Mouse (Mus musculus) thymus, adult 2 months (tissue): ENCODE data around the gene Cbx7. TPM values are rescaled to one million over a fixed set of nuclear protein-coding genes. Genes with fewer than 3 reads are reported as not detected.

Experiments used
- DNase-seq: peaks from one replicate; pipeline ENCODE4 v3.0.0; 2021
- H3K27ac ChIP-seq: fragments of 200-500 bp; 2 replicates; pipeline ENCODE4 v1.5.1; 2012; ENCODE audit warnings: low read length, control low read depth; ENCODE audit not compliant: control insufficient read depth, insufficient read depth
- H3K27me3 ChIP-seq: fragments of 200-500 bp; 2 replicates; pipeline ENCODE4 v1.6.1; 2012; ENCODE audit warnings: mild to moderate bottlenecking, low read length, moderate library complexity, mixed read lengths; ENCODE audit not compliant: control insufficient read depth, insufficient read depth
- H3K36me3 ChIP-seq: fragments of 200-500 bp; 2 replicates; pipeline ENCODE4 v1.6.1; 2012; ENCODE audit warnings: mild to moderate bottlenecking, low read length, moderate library complexity; ENCODE audit not compliant: control insufficient read depth, insufficient read depth
- H3K4me1 ChIP-seq: fragments of 200-500 bp; replicated peaks from 2 replicates; pipeline ENCODE4 v1.6.1; 2012; ENCODE audit warnings: low read length; ENCODE audit not compliant: control insufficient read depth, insufficient read depth
- H3K4me3 ChIP-seq: fragments of 200-500 bp; 2 replicates; pipeline ENCODE4 v1.5.1; 2012; ENCODE audit warnings: mild to moderate bottlenecking, low read length, control low read depth, moderate library complexity; ENCODE audit not compliant: control insufficient read depth, insufficient read depth
- CTCF ChIP-seq: fragments of 200-500 bp; IDR thresholded peaks from 2 replicates; pipeline ENCODE4 v1.5.1; 2012; ENCODE audit warnings: mild to moderate bottlenecking, control low read depth, low read length, moderate library complexity, borderline replicate concordance; ENCODE audit not compliant: control insufficient read depth, poor library complexity, insufficient read depth; ENCODE audit errors: extremely low read depth
- POLR2A ChIP-seq: fragments of 200-500 bp; IDR thresholded peaks from 2 replicates; pipeline ENCODE4 v1.6.1; 2012; ENCODE audit warnings: mild to moderate bottlenecking, low read length, control low read depth, moderate library complexity; ENCODE audit not compliant: control insufficient read depth, poor library complexity, insufficient read depth; ENCODE audit errors: extremely low read depth
- WGBS: fragments of 180-500 bp; shearing (Covaris S2); methylation state at CpG from one replicate; pipeline ENCODE4 v1.1.7; 2018; 5-methylcytosine and 5-hydroxymethylcytosine counted together
- polyA plus RNA-seq: library from polyadenylated mRNA; depleted of rRNA; stranded (reverse); fragments of >200 nt; gene quantifications from 2 replicates; pipeline ENCODE4 v1.2.3, GENCODE M21; 2012

Gene Cbx7
- polyA plus RNA-seq, 1 experiment = 72.6 TPM

DNA sequence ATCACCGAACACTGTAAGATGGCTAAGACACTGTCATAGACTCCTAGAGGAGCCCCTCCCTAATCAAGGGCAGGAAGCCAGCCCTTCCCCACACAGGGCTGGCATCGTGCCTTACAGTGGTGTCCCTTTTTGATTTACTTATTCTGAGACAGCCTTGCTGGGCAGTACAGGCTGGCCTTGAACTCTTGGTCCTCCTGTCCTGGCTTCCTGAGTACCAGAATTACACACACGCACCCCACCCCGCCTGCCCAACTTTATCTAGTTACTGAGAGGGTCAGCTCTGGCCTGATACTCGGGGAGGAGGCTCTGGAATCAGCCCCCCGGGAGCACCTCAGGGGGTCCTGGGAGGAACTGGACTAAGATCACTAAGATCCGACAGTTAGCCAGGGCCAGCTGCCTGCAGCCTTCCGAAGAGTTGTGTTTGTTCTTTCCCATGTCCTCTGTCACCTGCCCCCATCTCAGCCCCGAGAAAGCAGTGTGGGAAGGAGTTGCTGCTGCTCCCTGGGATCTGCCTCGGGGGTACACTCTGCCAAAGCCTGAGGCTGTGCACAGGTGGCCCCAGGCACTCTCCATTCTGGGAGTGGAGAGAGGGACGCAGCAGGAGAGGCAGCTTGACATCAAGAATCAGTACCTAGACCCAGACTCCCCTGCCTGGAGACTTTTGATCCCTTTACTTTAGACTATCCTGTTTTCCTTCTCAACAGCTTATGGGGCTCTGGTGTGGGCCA, 18.3 kb downstream of the Cbx7 start:
- Histone ChIP-seq H3K36me3 (no peaks in the 10 kb centered on the region), H3K27me3 (no peaks in the 10 kb centered on the region), H3K4me1 (peaks cover 22% of the 10 kb centered on the region), H3K27ac (no peak overlapping the region), H3K4me3 (no peak overlapping the region)
- TF ChIP-seq POLR2A = no peak
- DNase-seq = no peak
- WGBS = 78% methylated on average over 11 of the region's 11 CpGs

DNA sequence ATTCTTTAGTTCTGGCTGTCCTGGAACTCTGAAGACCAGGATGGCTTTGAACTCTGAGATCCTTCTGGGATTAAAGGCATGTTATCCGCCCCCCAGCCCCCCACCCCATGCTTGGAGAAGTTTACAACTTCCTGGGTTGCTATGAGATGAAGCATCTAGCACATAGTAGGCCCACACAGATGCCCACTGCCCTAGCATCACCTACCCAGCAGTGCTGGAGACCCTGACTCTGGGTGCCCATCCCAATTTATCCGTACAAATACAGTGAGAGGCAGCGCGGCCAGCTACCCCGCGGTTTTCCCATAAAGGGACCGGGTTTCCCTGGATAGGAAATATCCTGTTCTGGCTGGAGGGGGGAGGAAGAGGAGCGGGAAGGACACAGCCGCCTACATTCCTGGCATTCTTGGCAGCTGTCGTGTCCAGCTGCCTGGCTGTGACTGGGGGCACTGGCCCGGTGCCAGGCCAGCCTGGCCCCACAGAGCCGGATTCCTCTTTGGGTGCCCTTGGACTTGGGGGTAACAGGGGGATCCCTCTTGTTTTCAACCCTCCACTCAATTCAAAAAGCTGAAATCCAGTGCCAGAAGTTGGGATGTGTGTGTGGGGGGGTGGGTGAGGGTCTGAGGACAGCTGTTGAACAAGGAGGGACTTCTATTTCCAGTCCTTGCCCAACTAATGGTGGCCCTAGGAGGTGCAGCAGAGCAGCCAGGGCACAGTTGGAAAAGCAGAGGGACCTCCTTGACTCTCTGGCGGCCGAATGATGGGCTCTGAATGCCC, 19.0 kb downstream of the Cbx7 start:
- DNase-seq = no peak
- no peaks in the 10 kb centered on the region for H3K27me3 ChIP-seq
- TF ChIP-seq POLR2A = no peak
- TF ChIP-seq CTCF = no peak
- H3K27ac ChIP-seq = no peak overlapping the region
- peaks cover 21% of the 10 kb centered on the region for H3K4me1 ChIP-seq
- H3K4me3 ChIP-seq = no peak overlapping the region
- 90% methylated on average over 14 of the region's 14 CpGs for WGBS
- no peaks in the 10 kb centered on the region for H3K36me3 ChIP-seq

DNA sequence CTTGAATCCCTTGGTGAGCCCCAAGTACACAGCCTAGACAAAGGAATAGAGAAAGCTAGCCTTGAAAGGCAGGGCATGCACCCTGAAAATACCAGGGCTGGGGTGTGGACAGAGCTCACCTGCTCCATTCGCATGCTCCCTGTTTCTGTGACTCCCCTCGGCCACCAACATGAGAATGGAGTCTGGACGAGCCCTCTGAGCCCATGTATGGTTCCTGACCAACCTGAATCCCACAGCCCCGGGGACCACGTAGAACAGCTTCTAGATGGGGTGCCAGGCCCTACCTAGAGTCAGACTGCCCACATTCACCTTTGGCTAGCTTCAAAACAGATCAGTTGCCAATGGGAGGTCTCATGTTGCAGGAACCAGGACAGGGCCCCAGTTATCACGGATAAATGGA, 19.7 kb downstream of the Cbx7 start:
- DNase-seq = no peak
- Histone ChIP-seq H3K27ac (no peak overlapping the region), H3K4me3 (no peak overlapping the region), H3K4me1 (peaks cover 15% of the 10 kb centered on the region), H3K36me3 (no peaks in the 10 kb centered on the region), H3K27me3 (no peaks in the 10 kb centered on the region)
- TF ChIP-seq CTCF (no peak), POLR2A (no peak)
- 94% methylated on average over 6 of the region's 6 CpGs for WGBS

DNA sequence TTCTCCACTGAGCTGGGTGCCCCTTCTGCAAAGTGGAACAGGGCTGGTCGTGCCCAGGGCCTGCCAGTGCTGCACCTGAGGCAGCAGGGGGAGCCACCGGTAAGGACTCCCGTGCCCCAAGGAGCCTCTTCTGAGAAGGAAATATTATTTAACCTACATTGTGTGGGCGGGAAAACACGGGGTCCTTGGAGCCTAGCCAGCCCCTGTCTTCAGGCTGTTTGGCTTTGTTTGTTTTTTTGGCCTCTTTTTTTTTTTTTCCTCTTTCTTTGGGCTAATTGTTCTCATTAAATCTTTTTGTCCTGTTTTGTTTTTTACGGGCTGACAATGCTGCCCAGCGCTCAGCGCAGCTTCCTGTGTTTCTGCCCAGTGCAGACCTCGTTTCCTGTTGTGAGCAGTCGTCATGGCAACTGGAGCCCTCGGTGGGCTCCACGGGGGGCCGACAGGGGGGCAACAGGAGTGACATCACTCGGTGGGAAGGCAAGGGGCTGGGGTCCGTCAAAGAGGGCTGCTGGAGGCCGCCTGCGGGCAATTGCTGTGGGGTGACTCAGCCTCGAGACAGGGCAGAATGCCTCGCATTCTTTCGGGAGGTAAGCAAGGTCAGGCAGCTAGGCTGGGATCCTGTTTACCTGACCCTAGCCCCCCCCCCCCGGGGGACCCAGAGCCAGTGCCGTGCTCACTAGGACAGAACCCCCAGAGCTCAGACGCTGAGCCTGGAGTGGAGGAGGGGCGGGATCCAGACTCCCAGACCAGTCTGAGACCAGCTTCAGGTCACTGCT, 20.5 kb downstream of the Cbx7 start:
- Histone ChIP-seq H3K4me1 (peaks cover 15% of the 10 kb centered on the region), H3K27me3 (no peaks in the 10 kb centered on the region), H3K36me3 (no peaks in the 10 kb centered on the region), H3K4me3 (peak overlapping the region; percentile 47), H3K27ac (no peak overlapping the region)
- peak; percentile 87 for TF ChIP-seq CTCF
- TF ChIP-seq POLR2A = peak; percentile 28; the same call in 1 of the 2 replicates
- peak; percentile 85 for DNase-seq
- 7% methylated on average over 24 of the region's 24 CpGs for WGBS

DNA sequence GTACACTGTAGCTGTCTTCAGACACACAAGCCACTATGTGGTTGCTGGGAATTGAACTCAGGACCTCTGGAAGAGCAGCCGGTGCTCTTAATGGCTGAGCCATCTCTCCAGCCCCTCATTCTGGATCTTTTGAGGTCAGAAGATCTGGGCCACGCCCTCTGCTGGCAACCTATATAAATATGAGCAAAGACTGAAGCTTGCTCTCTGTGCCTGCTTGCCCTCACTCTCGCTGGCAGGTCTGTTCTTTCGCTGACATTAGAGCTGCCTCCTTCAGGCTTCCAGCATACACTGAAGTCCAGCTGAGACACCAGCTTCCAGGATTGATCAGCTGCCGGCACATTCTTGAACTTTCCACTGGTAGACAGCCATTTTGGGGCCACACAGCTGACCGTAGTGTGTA, 23.2 kb downstream of the Cbx7 start:
- DNase-seq = no peak
- 81% methylated on average over 6 of the region's 6 CpGs for WGBS
- Histone ChIP-seq H3K4me3 (no peak overlapping the region), H3K36me3 (no peaks in the 10 kb centered on the region), H3K4me1 (peaks cover 15% of the 10 kb centered on the region), H3K27ac (no peak overlapping the region), H3K27me3 (no peaks in the 10 kb centered on the region)
- TF ChIP-seq CTCF (no peak), POLR2A (no peak)

DNA sequence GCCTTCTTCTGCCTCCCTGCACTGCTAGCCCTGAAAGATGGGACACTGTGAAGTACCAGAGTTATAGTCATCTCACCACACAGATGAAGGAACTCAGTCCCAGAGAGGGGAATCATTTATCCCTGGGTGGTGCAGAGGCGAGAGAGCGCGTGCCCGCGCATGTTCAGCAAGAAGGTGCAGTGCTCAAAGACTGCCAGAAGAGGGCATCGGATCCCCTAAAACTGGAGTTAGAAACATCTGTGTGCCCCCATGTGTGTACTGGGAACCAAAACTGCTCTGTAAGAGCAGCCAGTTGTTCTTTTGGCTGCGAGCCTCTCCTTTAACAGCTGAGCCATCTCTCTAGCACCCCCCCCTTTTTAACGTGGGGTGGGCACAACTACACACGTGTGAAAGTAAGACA, 24.1 kb downstream of the Cbx7 start:
- H3K27me3 ChIP-seq = no peaks in the 10 kb centered on the region
- H3K4me3 ChIP-seq = no peak overlapping the region
- peak; percentile 43 for DNase-seq
- no peak overlapping the region for H3K27ac ChIP-seq
- TF ChIP-seq POLR2A = no peak
- TF ChIP-seq CTCF = peak; percentile 49; the same call in 1 of the 2 replicates
- H3K36me3 ChIP-seq = no peaks in the 10 kb centered on the region
- WGBS = 91% methylated on average over 9 of the region's 9 CpGs
- H3K4me1 ChIP-seq = peaks cover 15% of the 10 kb centered on the region
